Mouse (Mus musculus) cortical plate, adult 2 months (tissue): ENCODE data around the gene Ubl7.

Experiments
- CTCF ChIP-seq: fragments of 200-500 bp; IDR thresholded peaks from 2 replicates; pipeline ENCODE4 v1.5.1; 2011; ENCODE audit warnings: mild to moderate bottlenecking, control low read depth, low read length; ENCODE audit not compliant: insufficient read depth; ENCODE audit errors: extremely low read depth
- POLR2A ChIP-seq: fragments of 200-500 bp; IDR thresholded peaks from 2 replicates; pipeline ENCODE4 v1.6.1; 2011; ENCODE audit warnings: mild to moderate bottlenecking, low read length, control low read depth; ENCODE audit not compliant: insufficient read depth; ENCODE audit errors: extremely low read depth

GRCm38 (mm10) chr9:57971413-57971812, 60.6 kb downstream of the Ubl7 start:
- TF ChIP-seq CTCF (no peak), POLR2A (no peak)
